Comparison of ENCODE assay signal across 8 mouse cellular contexts in the genomic region with DNA sequence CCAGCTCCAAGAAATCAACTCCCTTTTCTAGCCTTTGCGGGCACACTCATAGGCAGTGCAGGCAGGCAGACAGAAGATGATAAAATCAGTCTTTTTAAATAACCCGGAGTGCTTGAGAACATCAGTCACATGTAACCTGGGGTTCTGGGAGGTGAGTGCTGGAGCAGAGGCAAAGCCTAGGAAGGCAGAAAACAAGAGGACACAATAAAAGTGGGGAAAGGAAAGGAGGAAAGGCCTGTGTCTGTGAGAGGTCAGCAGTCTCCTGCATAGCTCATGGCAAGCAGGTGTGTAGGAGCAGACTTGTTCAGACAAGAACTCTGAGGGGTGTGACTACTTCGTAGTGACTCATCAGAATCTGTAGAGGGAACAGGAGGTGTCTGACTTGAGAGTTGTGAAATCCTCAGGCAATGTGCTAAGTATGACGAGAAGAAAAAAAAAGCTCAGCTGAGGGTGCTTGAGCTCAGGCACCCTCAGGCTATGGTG. TPM values are rescaled to one million over a fixed set of nuclear protein-coding genes. Genes with fewer than 3 reads are reported as not detected.
DNase-seq lines count a peak whose midpoint lies in the region; ATAC-seq and TF ChIP-seq lines count a peak whose summit lies in the region.

No protein-coding gene starts in this region.

- peaks cover 4% of the 10 kb centered on the region; the same call in 1 of the 2 replicates for H3K36me3 ChIP-seq in intestine, postnatal 0 days (ENCODE audit: control insufficient read depth, insufficient read depth)
- H3K36me3 ChIP-seq in kidney, adult 2 months (ENCODE audit: control insufficient read depth, insufficient read depth, low read length) = no peaks in the 10 kb centered on the region

- 0 out of 2 replicates have a peak overlapping the region, but pooled peaks have one; percentile 7 for H3K27ac ChIP-seq in intestine, postnatal 0 days (ENCODE audit: low read depth, low read length)
- H3K27ac ChIP-seq in kidney, adult 2 months (ENCODE audit: insufficient read depth, low read depth, low read length) = no peak overlapping the region

- ATAC-seq in intestine, postnatal 0 days = peak; percentile 99
- ATAC-seq in megakaryocyte, adult 5-6 weeks (ENCODE audit: poor library complexity, severe bottlenecking) = peak; percentile 98

- DNase-seq in heart, adult 18-20 months = peak; percentile 23 to 32
- no peak for DNase-seq in heart, postnatal 10 days
- DNase-seq in R1 (ENCODE audit: low read depth, low spot score) = peak; percentile 85
- no peak for DNase-seq in kidney, adult 2 months
- DNase-seq in ovary, postnatal 10 days (ENCODE audit: low spot score) = no peak
- DNase-seq in T-cell, adult 2 months (ENCODE audit: low spot score) = no peak

- no peaks in the 10 kb centered on the region for H3K4me1 ChIP-seq in intestine, postnatal 0 days (replicated peaks; ENCODE audit: control insufficient read depth, insufficient read depth, low read length)
- no peaks in the 10 kb centered on the region for H3K4me1 ChIP-seq in kidney, adult 2 months (ENCODE audit: control insufficient read depth, insufficient read depth, low read length)

- intact Hi-C loops in heart, postnatal 10 days (cut with DNase I) = no loop called here

- WGBS in intestine, postnatal 0 days = 57% methylated on average over 4 of the region's 4 CpGs
- 67% methylated on average over 4 of the region's 4 CpGs for WGBS in kidney, adult 2 months

- H3K9me3 ChIP-seq in intestine, postnatal 0 days (ENCODE audit: control insufficient read depth) = no peaks in the 10 kb centered on the region

- TF ChIP-seq POLR2A in kidney, adult 2 months (IDR thresholded peaks at IDR 0.05; ENCODE audit: low read depth, low read length) = no peak

- no peak overlapping the region for H3K4me3 ChIP-seq in intestine, postnatal 0 days (ENCODE audit: low read depth, low read length)
- no peak overlapping the region for H3K4me3 ChIP-seq in kidney, adult 2 months (ENCODE audit: insufficient read depth, low read depth, low read length)

- H3K4me2 ChIP-seq in intestine, postnatal 0 days (replicated peaks; ENCODE audit: low read depth) = no peak overlapping the region

- no peaks in the 10 kb centered on the region for H3K27me3 ChIP-seq in intestine, postnatal 0 days (replicated peaks; ENCODE audit: control insufficient read depth, insufficient read depth, low read length)
- no peaks in the 10 kb centered on the region for H3K27me3 ChIP-seq in kidney, adult 2 months (replicated peaks; ENCODE audit: control insufficient read depth, insufficient read depth, low read length)

- H3K9ac ChIP-seq in intestine, postnatal 0 days (ENCODE audit: low read depth, low read length) = no peak overlapping the region

- TF ChIP-seq CTCF in intestine, postnatal 0 days (IDR thresholded peaks at IDR 0.05; ENCODE audit: low read depth) = no peak
- TF ChIP-seq CTCF in kidney, adult 2 months (conservative IDR thresholded peaks at IDR 0.05; ENCODE audit: insufficient read depth, insufficient read length, low read depth, low read length) = no peak

RNA-seq across cellular contexts. Expression of a gene that starts 14.4 kb away (rescaled TPM):
- total RNA-seq in heart, adult 18-20 months (2021) = 10 to 100 TPM; 26.3 to 31.3 TPM
- 10 to 100 TPM; 16.5 to 19.1 TPM for total RNA-seq in heart, postnatal 10 days (2021)
- polyA plus RNA-seq in intestine, postnatal 0 days (2015; fragmentation: Nextera tagmentation; extraction: Ambion mirVana) = 9.9 and 10.5 TPM in 2 replicates
- 24.3 and 25.9 TPM in 2 replicates for total RNA-seq in megakaryocyte, adult 5-6 weeks (2015)
- 16.8 and 20.5 TPM in 2 replicates for total RNA-seq in megakaryocyte, adult 5-6 weeks (2017)
- polyA plus RNA-seq in kidney, adult 2 months (2012; rRNA removed) = 17.4 and 25.8 TPM in 2 replicates

Comparison
In these comparisons a context has a peak if more than half of its experiments do, and no peak if none do; other contexts are left out.
1. DNase-seq: peak in heart, adult 18-20 months (2 of 2) and R1 (single experiment); none in heart, postnatal 10 days (0 of 2), kidney, adult 2 months (single experiment), ovary, postnatal 10 days (single experiment) and T-cell, adult 2 months (single experiment).